Mouse (Mus musculus) forelimb bud, embryonic 11.5 days (tissue): ENCODE results near the gene Slc25a21.
"Not testable (repeated sequence)": the region's sequence is repeated elsewhere in the genome, so short reads cannot be mapped to it uniquely, and the experiment has no call there.

ENCODE experiments used
- DNase-seq: peaks from one replicate; pipeline ENCODE4 v3.0.0-alpha.2; 2012; ENCODE audit warnings: low read depth, low spot score

Gene Slc25a21

GRCm38 (mm10) chr12:57197363-57198026 is at the start of gene Slc25a21:
Slc25a21 (minus strand) TSS chr12:57197472.
- no peak for DNase-seq

- DNase-seq: no peak
Observed at GRCm38 (mm10) chr12:57243671-57244495, 46.6 kb upstream of the Slc25a21 start.

- no peak for DNase-seq
Observed at GRCm38 (mm10) chr12:57233386-57233785, 36.1 kb upstream of the Slc25a21 start.

GRCm38 (mm10) chr12:57231085-57231875 is 34.0 kb upstream of the Slc25a21 start:
- DNase-seq: peak; percentile 9

- DNase-seq: peak; percentile 94
Observed at GRCm38 (mm10) chr12:57230192-57230706, 33.0 kb upstream of the Slc25a21 start, which contains the start of the genes Prps1l3 and Mipol1. Prps1l3 (plus strand) TSS chr12:57230412. Mipol1 (plus strand) TSS chr12:57230427.

- no peak for DNase-seq
Observed at GRCm38 (mm10) chr12:57229703-57230102, 32.4 kb upstream of the Slc25a21 start.

GRCm38 (mm10) chr12:57227776-57228175 is 30.5 kb upstream of the Slc25a21 start:
- DNase-seq: no peak

- no peak for DNase-seq
Observed at GRCm38 (mm10) chr12:57226411-57226810, 29.1 kb upstream of the Slc25a21 start.

GRCm38 (mm10) chr12:57212463-57212862 is 15.2 kb upstream of the Slc25a21 start:
- not testable (repeated sequence) for DNase-seq

GRCm38 (mm10) chr12:57211353-57212311 is 14.4 kb upstream of the Slc25a21 start:
- no peak for DNase-seq

- DNase-seq: no peak
Observed at GRCm38 (mm10) chr12:57204276-57204851, 7.1 kb upstream of the Slc25a21 start.

- DNase-seq: no peak
Observed at GRCm38 (mm10) chr12:57201901-57202300, 4.6 kb upstream of the Slc25a21 start.

- DNase-seq: no peak
Observed at GRCm38 (mm10) chr12:57199427-57199826, 2.2 kb upstream of the Slc25a21 start.

GRCm38 (mm10) chr12:57198269-57198668 is 997 bp upstream of the Slc25a21 start:
- no peak for DNase-seq

- DNase-seq: peak; percentile 31
Observed at GRCm38 (mm10) chr12:57196608-57197362, 487 bp downstream of the Slc25a21 start.

GRCm38 (mm10) chr12:57196286-57196607 is 1.0 kb downstream of the Slc25a21 start:
- DNase-seq: no peak

GRCm38 (mm10) chr12:57194609-57195008 is 2.7 kb downstream of the Slc25a21 start:
- no peak for DNase-seq

- no peak for DNase-seq
Observed at GRCm38 (mm10) chr12:57187032-57187431, 10.2 kb downstream of the Slc25a21 start.

GRCm38 (mm10) chr12:57186126-57186525 is 11.1 kb downstream of the Slc25a21 start:
- no peak for DNase-seq

GRCm38 (mm10) chr12:57185475-57185874 is 11.8 kb downstream of the Slc25a21 start:
- peak; percentile 20 for DNase-seq
